Mouse (Mus musculus): ENCODE measurements around the gene Zfp111. TPM values are rescaled to one million over a fixed set of nuclear protein-coding genes. Genes with fewer than 3 reads are reported as not detected.

Gene Zfp111
- polyA plus RNA-seq, 1 experiment from 2014 or later: 4.2 TPM

DNA sequence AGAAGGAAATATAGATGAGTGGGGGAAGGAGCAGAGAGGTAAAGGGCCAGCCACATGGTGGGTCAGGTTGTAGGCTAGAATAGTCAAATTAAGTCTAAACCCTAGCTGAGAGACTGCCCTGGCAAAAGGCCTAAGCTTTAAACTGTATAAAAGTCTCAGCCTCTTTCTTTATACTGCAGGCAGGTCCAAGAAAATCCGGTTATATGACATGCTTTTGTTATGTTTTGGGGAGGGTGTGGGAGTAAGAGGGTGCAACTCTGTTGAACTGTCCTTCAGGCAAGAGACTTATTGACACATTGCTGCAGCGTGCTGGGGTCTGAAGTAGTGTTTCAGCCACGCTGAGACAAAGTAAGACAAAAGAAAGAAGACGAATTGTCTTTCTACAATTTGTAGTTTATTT is 39.1 kb downstream of the Zfp111 start:
- Histone ChIP-seq H3K4me3 (ENCODE audit: low read length) (no peak overlapping the region), H3K4me2 (ENCODE audit: low read length) (no peak overlapping the region), H3K9ac (ENCODE audit: low read depth, low read length) (no peak overlapping the region), H3K27ac (ENCODE audit: low read depth, low read length) (no peak overlapping the region), H3K4me1 (ENCODE audit: control insufficient read depth, insufficient read depth, low read depth, low read length) (no peaks in the 10 kb centered on the region; the same call in 1 of the 2 replicates), H3K36me3 (ENCODE audit: control insufficient read depth, insufficient read depth, low read length) (no peaks in the 10 kb centered on the region), H3K9me3 (ENCODE audit: control insufficient read depth, low read length) (no peaks in the 10 kb centered on the region), H3K27me3 (replicated peaks; ENCODE audit: control insufficient read depth, insufficient read depth, low read length) (no peaks in the 10 kb centered on the region)
- 74% methylated on average over 4 of the region's 4 CpGs for WGBS
- no peak for ATAC-seq

GRCm38 (mm10) chr7:24153272-24153671 is 58.0 kb downstream of the Zfp111 start:
- 24% methylated on average over 1 of the region's 1 CpGs for WGBS
- no peak overlapping the region for H3K4me3 ChIP-seq (ENCODE audit: low read length)
- H3K36me3 ChIP-seq (ENCODE audit: control insufficient read depth, insufficient read depth, low read length): no peaks in the 10 kb centered on the region
- no peak overlapping the region for H3K27ac ChIP-seq (ENCODE audit: low read depth, low read length)
- ATAC-seq: no peak
- no peak overlapping the region for H3K9ac ChIP-seq (ENCODE audit: low read depth, low read length)
- H3K27me3 ChIP-seq (replicated peaks; ENCODE audit: control insufficient read depth, insufficient read depth, low read length): no peaks in the 10 kb centered on the region
- no peak overlapping the region for H3K4me2 ChIP-seq (ENCODE audit: low read length)
- H3K9me3 ChIP-seq (ENCODE audit: control insufficient read depth, low read length): peaks cover under 1% of the 10 kb centered on the region; the same call in 1 of the 2 replicates
- no peaks in the 10 kb centered on the region for H3K4me1 ChIP-seq (ENCODE audit: control insufficient read depth, insufficient read depth, low read depth, low read length)

Other genes with a start within 250 kb of the Zfp111 start
- gene Vmn1r181, start 236.8 kb downstream of the Zfp111 start, polyA plus RNA-seq (2015; fragmentation: Nextera tagmentation; extraction: Ambion mirVana): not detected in 2 replicates
- not detected in 2 replicates for gene V1rd19, start 209.8 kb downstream of the Zfp111 start, polyA plus RNA-seq (2015; fragmentation: Nextera tagmentation; extraction: Ambion mirVana)
- gene Vmn1r183, start 158.2 kb downstream of the Zfp111 start, polyA plus RNA-seq (2015; fragmentation: Nextera tagmentation; extraction: Ambion mirVana): not detected in 2 replicates
- 32.1 and 37.8 TPM in 2 replicates for gene Zfp180, start 129.5 kb downstream of the Zfp111 start, polyA plus RNA-seq (2015; fragmentation: Nextera tagmentation; extraction: Ambion mirVana)
- gene Zfp112, start 99.1 kb downstream of the Zfp111 start, polyA plus RNA-seq (2015; fragmentation: Nextera tagmentation; extraction: Ambion mirVana): 9.6 and 10.3 TPM in 2 replicates
- 23.6 and 25.0 TPM in 2 replicates for gene Zfp235, start 77.3 kb downstream of the Zfp111 start, polyA plus RNA-seq (2015; fragmentation: Nextera tagmentation; extraction: Ambion mirVana)
- 4.2 and 4.6 TPM in 2 replicates for gene Zfp114, start 36.4 kb downstream of the Zfp111 start, polyA plus RNA-seq (2015; fragmentation: Nextera tagmentation; extraction: Ambion mirVana)
- gene Zfp109, start 26.1 kb upstream of the Zfp111 start, polyA plus RNA-seq (2015; fragmentation: Nextera tagmentation; extraction: Ambion mirVana): 4.2 and 4.9 TPM in 2 replicates
- 5.7 and 6.1 TPM in 2 replicates for gene Zfp108, start 43.4 kb upstream of the Zfp111 start, polyA plus RNA-seq (2015; fragmentation: Nextera tagmentation; extraction: Ambion mirVana)
- gene Zfp93, start 59.0 kb upstream of the Zfp111 start, polyA plus RNA-seq (2015; fragmentation: Nextera tagmentation; extraction: Ambion mirVana): 6.4 and 8.2 TPM in 2 replicates
- gene Zfp61, start 89.8 kb upstream of the Zfp111 start, polyA plus RNA-seq (2015; fragmentation: Nextera tagmentation; extraction: Ambion mirVana): 41.4 and 42.1 TPM in 2 replicates
- 19.2 and 19.8 TPM in 2 replicates for gene Zfp94, start 105.2 kb upstream of the Zfp111 start, polyA plus RNA-seq (2015; fragmentation: Nextera tagmentation; extraction: Ambion mirVana)
- gene Tescl, start 122.5 kb upstream of the Zfp111 start, polyA plus RNA-seq (2015; fragmentation: Nextera tagmentation; extraction: Ambion mirVana): 0.25 and 0.44 TPM in 2 replicates
- gene Lypd5, start 137.8 kb upstream of the Zfp111 start, polyA plus RNA-seq (2015; fragmentation: Nextera tagmentation; extraction: Ambion mirVana): not detected in 2 replicates
- 2.5 and 3.2 TPM in 2 replicates for gene Kcnn4, start 158.8 kb upstream of the Zfp111 start, polyA plus RNA-seq (2015; fragmentation: Nextera tagmentation; extraction: Ambion mirVana)
- 38.2 and 38.9 TPM in 2 replicates for gene Smg9, start 188.2 kb upstream of the Zfp111 start, polyA plus RNA-seq (2015; fragmentation: Nextera tagmentation; extraction: Ambion mirVana)
- not detected in 2 replicates for gene Irgc1, start 240.9 kb upstream of the Zfp111 start, polyA plus RNA-seq (2015; fragmentation: Nextera tagmentation; extraction: Ambion mirVana)

Data from hindbrain, embryonic 16.5 days (tissue).